Mouse (Mus musculus): ENCODE results near the gene Anapc16. TPM values are rescaled to one million over a fixed set of nuclear protein-coding genes. Genes with fewer than 3 reads are reported as not detected.
A peak's percentile ranks its signal among the peaks of the same experiment; 100 is the strongest.

The Anapc16 gene
- polyA plus RNA-seq, 1 experiment, result 62.1 TPM

GRCm38 (mm10) chr10:59952152-59952780 is 50.7 kb downstream of the Anapc16 start:
- Histone ChIP-seq H3K4me1 (ENCODE audit: control insufficient read depth, insufficient read depth, insufficient read length) (peaks cover 2% of the 10 kb centered on the region; the same call in 1 of the 2 replicates), H3K27me3 (ENCODE audit: control insufficient read depth, insufficient read depth, low read length) (no peaks in the 10 kb centered on the region), H3K4me3 (ENCODE audit: extremely low read depth, insufficient read depth, insufficient read length) (peak overlapping the region; percentile 64), H3K36me3 (ENCODE audit: control insufficient read depth, insufficient read depth, low read length) (peaks cover 14% of the 10 kb centered on the region), H3K27ac (ENCODE audit: insufficient read depth, low read length) (peak overlapping the region; percentile 90)
- no peak for DNase-seq (ENCODE audit: low read depth in 1 of 2, low spot score in 2 of 2)
- WGBS, result 1% methylated on average over 31 of the region's 31 CpGs
- TF ChIP-seq CTCF (IDR thresholded peaks at IDR 0.05; ENCODE audit: extremely low read depth, insufficient read depth, insufficient read length, insufficient replicate concordance) (no peak), POLR2A (IDR thresholded peaks at IDR 0.05; ENCODE audit: low read depth, low read length) (no peak)

- Histone ChIP-seq H3K27ac (ENCODE audit: insufficient read depth, low read length) (peak within 1 kb of the TSS; percentile 93), H3K4me3 (ENCODE audit: extremely low read depth, insufficient read depth, insufficient read length) (peak within 1 kb of the TSS; percentile 77), H3K27me3 (ENCODE audit: control insufficient read depth, insufficient read depth, low read length) (no peaks in the 10 kb centered on the region), H3K4me1 (ENCODE audit: control insufficient read depth, insufficient read depth, insufficient read length) (peaks cover 2% of the 10 kb centered on the region; the same call in 1 of the 2 replicates), H3K36me3 (ENCODE audit: control insufficient read depth, insufficient read depth, low read length) (peaks cover 14% of the 10 kb centered on the region)
- peak; percentile 93 to 99 for DNase-seq (ENCODE audit: low read depth in 1 of 2, low spot score in 2 of 2)
- TF ChIP-seq POLR2A (IDR thresholded peaks at IDR 0.05; ENCODE audit: low read depth, low read length) (peak; percentile 100), CTCF (IDR thresholded peaks at IDR 0.05; ENCODE audit: extremely low read depth, insufficient read depth, insufficient read length, insufficient replicate concordance) (no peak)
- under 1% methylated on average over 76 of the region's 76 CpGs for WGBS
These were observed 51.5 kb downstream of the Anapc16 start, which contains the start of gene Ddit4 for GRCm38 (mm10) chr10:59951211-59952151. Gene Ddit4 (minus strand): TSS chr10:59951834.

GRCm38 (mm10) chr10:59950716-59951191 is 52.2 kb downstream of the Anapc16 start:
- Histone ChIP-seq H3K27ac (ENCODE audit: insufficient read depth, low read length) (peak overlapping the region; percentile 93), H3K36me3 (ENCODE audit: control insufficient read depth, insufficient read depth, low read length) (peaks cover 14% of the 10 kb centered on the region), H3K4me3 (ENCODE audit: extremely low read depth, insufficient read depth, insufficient read length) (peak overlapping the region; percentile 77), H3K4me1 (ENCODE audit: control insufficient read depth, insufficient read depth, insufficient read length) (peaks cover 2% of the 10 kb centered on the region; the same call in 1 of the 2 replicates), H3K27me3 (ENCODE audit: control insufficient read depth, insufficient read depth, low read length) (no peaks in the 10 kb centered on the region)
- WGBS, result 1% methylated on average over 23 of the region's 23 CpGs
- peak; percentile 57 to 83 for DNase-seq (ENCODE audit: low read depth in 1 of 2, low spot score in 2 of 2)
- TF ChIP-seq CTCF (IDR thresholded peaks at IDR 0.05; ENCODE audit: extremely low read depth, insufficient read depth, insufficient read length, insufficient replicate concordance) (peak; percentile 61; the same call in 1 of the 2 replicates), POLR2A (IDR thresholded peaks at IDR 0.05; ENCODE audit: low read depth, low read length) (no peak)

GRCm38 (mm10) chr10:59949783-59950605 is 52.9 kb downstream of the Anapc16 start:
- DNase-seq (ENCODE audit: low read depth in 1 of 2, low spot score in 2 of 2), result no peak
- H3K4me3 ChIP-seq (ENCODE audit: extremely low read depth, insufficient read depth, insufficient read length), result peak overlapping the region; percentile 77
- peaks cover 2% of the 10 kb centered on the region; the same call in 1 of the 2 replicates for H3K4me1 ChIP-seq (ENCODE audit: control insufficient read depth, insufficient read depth, insufficient read length)
- peaks cover 14% of the 10 kb centered on the region for H3K36me3 ChIP-seq (ENCODE audit: control insufficient read depth, insufficient read depth, low read length)
- WGBS, result 42% methylated on average over 15 of the region's 15 CpGs
- H3K27me3 ChIP-seq (ENCODE audit: control insufficient read depth, insufficient read depth, low read length), result no peaks in the 10 kb centered on the region
- H3K27ac ChIP-seq (ENCODE audit: insufficient read depth, low read length), result peak overlapping the region; percentile 93
- TF ChIP-seq POLR2A (IDR thresholded peaks at IDR 0.05; ENCODE audit: low read depth, low read length), result no peak
- TF ChIP-seq CTCF (IDR thresholded peaks at IDR 0.05; ENCODE audit: extremely low read depth, insufficient read depth, insufficient read length, insufficient replicate concordance), result no peak

GRCm38 (mm10) chr10:59949255-59949648 is 53.7 kb downstream of the Anapc16 start:
- Histone ChIP-seq H3K4me3 (ENCODE audit: extremely low read depth, insufficient read depth, insufficient read length) (peak overlapping the region; percentile 3; the same call in 1 of the 2 replicates), H3K4me1 (ENCODE audit: control insufficient read depth, insufficient read depth, insufficient read length) (peaks cover 2% of the 10 kb centered on the region; the same call in 1 of the 2 replicates), H3K27me3 (ENCODE audit: control insufficient read depth, insufficient read depth, low read length) (no peaks in the 10 kb centered on the region), H3K27ac (ENCODE audit: insufficient read depth, low read length) (peak overlapping the region; percentile 40), H3K36me3 (ENCODE audit: control insufficient read depth, insufficient read depth, low read length) (peaks cover 14% of the 10 kb centered on the region)
- no peak for DNase-seq (ENCODE audit: low read depth in 1 of 2, low spot score in 2 of 2)
- 54% methylated on average over 1 of the region's 1 CpGs for WGBS
- TF ChIP-seq CTCF (IDR thresholded peaks at IDR 0.05; ENCODE audit: extremely low read depth, insufficient read depth, insufficient read length, insufficient replicate concordance) (no peak), POLR2A (IDR thresholded peaks at IDR 0.05; ENCODE audit: low read depth, low read length) (no peak)
